Comparison of ENCODE assay signal across 8 mouse cellular contexts in the genomic region with DNA sequence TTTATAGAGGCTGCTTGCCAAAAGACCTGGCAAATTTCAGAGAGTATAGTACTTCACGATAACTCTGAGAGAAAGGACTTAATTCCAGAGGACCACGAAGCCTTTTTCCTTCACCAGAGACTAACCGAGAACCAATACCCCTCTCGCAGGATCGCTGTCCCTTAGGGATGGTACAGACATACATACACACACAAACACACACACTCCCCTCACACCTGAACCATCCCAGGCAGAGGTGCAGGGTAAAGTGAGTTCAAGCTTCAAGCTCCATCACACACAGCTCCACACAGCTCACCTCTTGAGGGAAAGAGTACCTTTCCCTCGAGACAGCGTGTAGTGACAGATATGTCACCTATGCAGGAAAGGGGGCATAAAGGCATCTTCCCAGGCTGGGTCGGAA. TPM values are rescaled to one million over a fixed set of nuclear protein-coding genes. Genes with fewer than 3 reads are reported as not detected.
DNase-seq lines count a peak whose midpoint lies in the region; ATAC-seq lines count a peak whose summit lies in the region.

No protein-coding gene starts in this region.

- H3K9me3 ChIP-seq in intestine, embryonic 14.5 days (ENCODE audit: control insufficient read depth, low read length), result no peaks in the 10 kb centered on the region
- no peaks in the 10 kb centered on the region for H3K9me3 ChIP-seq in midbrain, embryonic 15.5 days

- peak overlapping the region; percentile 66 for H3K4me2 ChIP-seq in intestine, embryonic 14.5 days (ENCODE audit: low read length)
- peak overlapping the region; percentile 72 for H3K4me2 ChIP-seq in midbrain, embryonic 15.5 days

- DNase-seq in layer of hippocampus, adult 11-12 months (ENCODE audit: low spot score), result peak; percentile 15
- no peak for DNase-seq in layer of hippocampus, adult 9-10 months (ENCODE audit: low spot score)
- no peak for DNase-seq in intestine, embryonic 14.5 days (ENCODE audit: low spot score)
- no peak for DNase-seq in ovary, postnatal 14 days (ENCODE audit: low spot score)
- no peak for DNase-seq in left cerebral cortex, adult 9 months (ENCODE audit: low spot score in 2 of 2)

- H3K36me3 ChIP-seq in intestine, embryonic 14.5 days (ENCODE audit: control insufficient read depth, insufficient read depth, low read length), result no peaks in the 10 kb centered on the region
- no peaks in the 10 kb centered on the region for H3K36me3 ChIP-seq in midbrain, embryonic 15.5 days (replicated peaks)

- WGBS in intestine, embryonic 14.5 days, result 0% methylated on average over 8 of the region's 8 CpGs
- WGBS in midbrain, embryonic 15.5 days, result 2% methylated on average over 8 of the region's 8 CpGs

- H3K4me1 ChIP-seq in brown adipose tissue, adult 24 weeks (ENCODE audit: control insufficient read depth, insufficient read depth, insufficient read length, low read length), result no peaks in the 10 kb centered on the region
- H3K4me1 ChIP-seq in intestine, embryonic 14.5 days (replicated peaks; ENCODE audit: control insufficient read depth, insufficient read depth, low read length), result peaks cover 3% of the 10 kb centered on the region; the same call in 1 of the 2 replicates
- H3K4me1 ChIP-seq in midbrain, embryonic 15.5 days, result peaks cover 21% of the 10 kb centered on the region

- H3K9ac ChIP-seq in intestine, embryonic 14.5 days (ENCODE audit: low read length), result peak overlapping the region; percentile 54
- H3K9ac ChIP-seq in midbrain, embryonic 15.5 days, result peak overlapping the region; percentile 68

- H3K4me3 ChIP-seq in brown adipose tissue, adult 24 weeks (ENCODE audit: insufficient read depth, low read depth, low read length), result peak overlapping the region; percentile 85
- peak overlapping the region; percentile 46 for H3K4me3 ChIP-seq in intestine, embryonic 14.5 days (ENCODE audit: low read depth, low read length)
- H3K4me3 ChIP-seq in midbrain, embryonic 15.5 days, result peak overlapping the region; percentile 81

- peak overlapping the region; percentile 9; the same call in 1 of the 2 replicates for H3K27ac ChIP-seq in brown adipose tissue, adult 24 weeks (replicated peaks; ENCODE audit: low read depth, low read length)
- peak overlapping the region; percentile 89 for H3K27ac ChIP-seq in intestine, embryonic 14.5 days (ENCODE audit: low read depth)
- peak overlapping the region; percentile 94 for H3K27ac ChIP-seq in midbrain, embryonic 15.5 days

- ATAC-seq in intestine, embryonic 14.5 days (replicated peaks; ENCODE audit: low FRiP score, low TSS enrichment, low read depth), result no peak; the same call in 1 of the 2 replicates
- no peak for ATAC-seq in midbrain, embryonic 15.5 days (replicated peaks)
- no peak for ATAC-seq in monocyte, adult 5-6 weeks (replicated peaks; ENCODE audit: insufficient number of reproducible peaks, low FRiP score, low TSS enrichment, poor library complexity, severe bottlenecking)

- H3K27me3 ChIP-seq in intestine, embryonic 14.5 days (replicated peaks; ENCODE audit: control insufficient read depth, insufficient read depth, low read length), result no peaks in the 10 kb centered on the region
- no peaks in the 10 kb centered on the region for H3K27me3 ChIP-seq in midbrain, embryonic 15.5 days (replicated peaks)

RNA-seq across cellular contexts. Expression of gene Rps6ka5, which starts 2.6 kb away (rescaled TPM):
- 4.5 and 9.4 TPM in 2 replicates for polyA plus RNA-seq in brown adipose tissue, adult 24 weeks (2012; ENCODE audit: insufficient read depth, insufficient read length, missing spikeins)
- polyA plus RNA-seq in intestine, embryonic 14.5 days (2014; fragmentation: Nextera tagmentation; extraction: Ambion mirVana), result 3.2 and 4.8 TPM in 2 replicates
- 7.2 and 7.8 TPM in 2 replicates for polyA plus RNA-seq in midbrain, embryonic 15.5 days (2015; fragmentation: Nextera tagmentation; extraction: Ambion mirVana)
- 23.7 to 25.8 TPM (median 25.6 TPM) in 3 replicates for total RNA-seq in monocyte, adult 5-6 weeks (2017)

RNA-seq across cellular contexts. Expression of gene Dglucy, which starts 54.7 kb away (rescaled TPM):
- 16.4 and 18.9 TPM in 2 replicates for polyA plus RNA-seq in brown adipose tissue, adult 24 weeks (2012; ENCODE audit: insufficient read depth, insufficient read length, missing spikeins)
- 1.5 and 2.4 TPM in 2 replicates for polyA plus RNA-seq in intestine, embryonic 14.5 days (2014; fragmentation: Nextera tagmentation; extraction: Ambion mirVana)
- 2.9 TPM in 2 replicates for polyA plus RNA-seq in midbrain, embryonic 15.5 days (2015; fragmentation: Nextera tagmentation; extraction: Ambion mirVana)
- 14.6 to 22.5 TPM (median 22.4 TPM) in 3 replicates for total RNA-seq in monocyte, adult 5-6 weeks (2017)

Comparison
In these comparisons a context has a peak if more than half of its experiments do, and no peak if none do; other contexts are left out.
1. H3K27ac ChIP-seq: peak in every context shown above with its lines; median percentile 94 in midbrain, embryonic 15.5 days; 89 in intestine, embryonic 14.5 days; 9 in brown adipose tissue, adult 24 weeks.